Mouse (Mus musculus) splenic B cell, adult 2 months (primary cell): ENCODE measurements around the gene Lpcat1.
A peak's percentile ranks its signal among the peaks of the same experiment; 100 is the strongest.

ENCODE experiments used
- DNase-seq: peaks from one replicate; pipeline ENCODE4 v3.0.0-alpha.2; 2011; ENCODE audit warnings: low read depth, low spot score
- H3K27me3 ChIP-seq: 2 replicates; pipeline ENCODE4 v1.6.1; 2012; ENCODE audit warnings: mild to moderate bottlenecking, low read length, moderate library complexity, mixed read lengths; ENCODE audit not compliant: control insufficient read depth, poor library complexity, insufficient read depth, severe bottlenecking
- H3K36me3 ChIP-seq: 2 replicates; pipeline ENCODE4 v1.6.1; 2012; ENCODE audit warnings: mild to moderate bottlenecking, low read length, moderate library complexity, mixed read lengths; ENCODE audit not compliant: control insufficient read depth, poor library complexity, insufficient read depth, severe bottlenecking

Gene Lpcat1

DNA sequence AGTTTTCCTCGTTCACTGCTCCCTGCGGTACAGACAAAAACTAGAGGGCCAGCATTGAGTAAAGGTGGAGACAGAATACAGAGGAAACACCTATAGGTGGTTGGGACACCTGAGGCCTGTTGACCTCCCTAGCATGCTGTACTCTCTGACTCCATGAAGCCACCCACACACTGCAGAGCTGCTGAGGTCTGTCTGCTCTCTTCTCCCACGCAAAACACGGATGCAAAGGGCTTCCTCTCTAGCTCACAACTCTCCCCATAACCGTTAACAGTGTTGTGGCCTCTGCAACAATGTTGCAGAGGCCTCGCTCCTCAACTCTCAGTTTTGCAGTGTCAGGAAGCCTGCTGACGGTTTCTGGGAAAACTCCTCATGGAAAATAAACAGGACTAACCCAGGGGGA lies 15.5 kb downstream of the Lpcat1 start:
- H3K27me3 ChIP-seq = no peaks in the 10 kb centered on the region
- H3K36me3 ChIP-seq = peaks cover 9% of the 10 kb centered on the region
- DNase-seq = no peak

DNA sequence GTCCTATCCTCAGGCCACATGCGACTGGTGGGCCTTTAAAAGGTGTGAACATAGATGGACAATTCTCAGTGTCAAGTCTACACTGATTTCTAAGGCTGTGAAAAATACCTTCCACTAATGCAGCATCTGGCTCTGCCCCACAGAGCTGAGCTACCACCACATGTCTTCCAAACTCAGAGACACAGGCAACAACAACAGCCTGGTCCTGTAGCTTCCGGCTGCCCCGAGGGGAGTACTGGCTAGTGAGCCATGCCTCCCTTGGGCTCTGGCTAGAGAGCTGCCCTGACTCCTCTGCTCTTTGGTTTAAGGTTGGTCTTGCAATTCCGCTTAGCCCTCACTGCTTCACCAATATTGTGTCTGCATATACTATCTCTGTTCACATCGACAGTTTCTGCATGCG lies 16.3 kb downstream of the Lpcat1 start:
- DNase-seq = no peak
- Histone ChIP-seq H3K36me3 (peaks cover 9% of the 10 kb centered on the region), H3K27me3 (no peaks in the 10 kb centered on the region)

DNA sequence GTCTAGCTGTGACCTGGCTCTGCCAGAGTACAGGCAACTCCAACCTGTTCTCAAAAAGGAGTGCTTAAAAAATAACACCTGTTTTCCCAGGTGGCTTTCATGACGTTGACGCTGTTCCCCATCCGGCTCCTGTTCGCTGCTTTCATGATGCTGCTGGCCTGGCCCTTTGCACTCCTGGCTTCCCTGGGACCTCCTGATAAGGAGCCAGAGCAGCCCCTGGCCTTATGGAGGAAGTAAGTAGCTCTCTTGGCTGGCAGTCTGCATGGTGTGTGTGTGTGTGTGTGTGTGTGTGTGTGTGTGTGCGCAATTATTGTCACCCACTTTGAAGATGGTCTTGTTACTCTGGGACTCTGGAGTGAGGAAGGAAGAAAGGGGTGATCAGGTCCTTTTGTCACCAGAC lies 17.2 kb downstream of the Lpcat1 start:
- no peaks in the 10 kb centered on the region for H3K27me3 ChIP-seq
- H3K36me3 ChIP-seq = peaks cover 10% of the 10 kb centered on the region
- DNase-seq = no peak

DNA sequence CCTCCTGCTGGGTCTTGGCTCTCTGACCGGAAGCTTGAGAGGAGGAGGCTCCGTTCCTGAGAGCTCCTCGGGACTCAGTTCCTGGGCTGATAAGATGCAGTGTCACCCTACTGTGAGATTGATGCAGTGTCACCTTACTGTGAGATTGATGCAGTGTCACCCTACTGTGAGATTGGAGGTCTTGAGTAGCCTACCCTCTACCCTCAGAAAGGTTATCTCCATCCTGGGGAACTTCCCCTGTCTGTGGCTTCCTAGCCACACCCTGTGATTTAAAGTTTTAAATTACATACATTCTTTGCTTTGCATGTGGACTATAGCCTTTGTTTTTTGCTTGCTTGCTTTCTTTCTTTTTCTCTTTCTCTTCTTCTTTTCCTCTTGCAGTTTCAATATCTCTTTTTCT lies 21.1 kb downstream of the Lpcat1 start:
- DNase-seq = peak; percentile 28
- H3K36me3 ChIP-seq = peaks cover 11% of the 10 kb centered on the region
- H3K27me3 ChIP-seq = no peaks in the 10 kb centered on the region

DNA sequence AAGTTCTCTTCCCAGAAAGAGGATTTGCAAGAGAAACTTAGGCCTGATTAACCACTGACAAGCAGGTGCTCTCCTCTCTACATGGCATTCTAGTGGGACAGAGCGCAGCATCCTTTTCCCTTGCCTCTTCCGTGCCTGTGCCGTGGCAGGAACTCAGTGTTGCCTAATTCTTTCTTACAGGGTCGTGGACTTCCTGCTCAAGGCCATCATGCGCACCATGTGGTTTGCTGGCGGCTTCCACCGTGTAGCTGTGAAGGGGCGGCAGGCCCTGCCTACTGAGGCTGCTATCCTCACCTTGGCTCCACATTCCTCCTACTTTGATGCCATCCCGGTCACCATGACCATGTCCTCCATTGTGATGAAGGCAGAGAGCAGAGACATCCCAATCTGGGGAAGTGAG lies 21.7 kb downstream of the Lpcat1 start:
- Histone ChIP-seq H3K27me3 (no peaks in the 10 kb centered on the region), H3K36me3 (peaks cover 12% of the 10 kb centered on the region)
- peak; percentile 29 for DNase-seq

DNA sequence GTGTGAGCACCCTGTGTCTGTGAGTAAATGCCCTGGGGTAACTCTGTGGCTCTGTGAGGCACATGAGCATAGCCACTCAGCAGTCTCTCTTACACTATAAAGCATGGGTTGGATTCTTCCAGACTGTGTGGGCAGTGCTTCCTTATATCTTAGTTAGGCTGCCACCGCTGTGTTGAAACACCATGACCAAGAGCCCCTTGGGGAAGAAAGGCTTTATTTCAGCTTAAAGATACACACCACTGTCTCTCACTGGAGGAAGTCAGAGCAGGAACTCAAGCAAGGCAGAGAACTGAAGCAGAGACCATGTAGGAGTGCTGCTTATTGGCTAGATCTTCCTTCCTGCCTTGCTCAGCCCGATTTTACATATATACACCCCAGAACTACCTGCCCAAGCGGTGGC lies 23.0 kb downstream of the Lpcat1 start:
- H3K27me3 ChIP-seq = no peaks in the 10 kb centered on the region
- H3K36me3 ChIP-seq = peaks cover 12% of the 10 kb centered on the region
- DNase-seq = peak; percentile 78

DNA sequence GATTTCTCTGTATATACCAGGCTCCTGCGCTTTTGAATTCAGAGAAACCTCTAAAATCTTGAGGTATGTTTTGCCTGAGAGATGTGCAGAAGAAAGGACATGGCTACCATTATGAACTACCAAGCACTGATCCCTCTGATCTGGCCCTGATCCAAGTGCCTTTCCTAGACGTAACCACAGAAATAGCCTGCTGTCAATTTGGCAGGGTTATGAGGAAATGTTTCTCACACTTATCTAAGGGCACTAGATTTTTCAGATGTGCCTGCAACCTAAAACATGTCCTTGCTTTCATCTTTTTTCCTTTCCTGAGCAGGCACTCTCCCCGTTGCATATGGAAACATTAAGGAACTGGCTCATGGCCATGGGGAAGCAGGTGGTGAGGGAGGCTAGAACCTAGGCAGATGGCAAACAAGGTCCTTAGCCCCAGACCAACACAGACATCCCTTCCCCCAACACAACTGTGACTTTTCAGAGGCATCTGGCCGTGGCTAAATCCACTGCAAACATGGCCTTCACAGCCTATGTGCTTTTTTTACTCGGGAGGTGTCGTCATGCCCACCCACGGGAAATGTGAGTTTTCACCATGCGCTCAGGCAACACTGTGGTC lies 23.7 kb downstream of the Lpcat1 start:
- peaks cover 11% of the 10 kb centered on the region for H3K36me3 ChIP-seq
- no peak for DNase-seq
- H3K27me3 ChIP-seq = no peaks in the 10 kb centered on the region

DNA sequence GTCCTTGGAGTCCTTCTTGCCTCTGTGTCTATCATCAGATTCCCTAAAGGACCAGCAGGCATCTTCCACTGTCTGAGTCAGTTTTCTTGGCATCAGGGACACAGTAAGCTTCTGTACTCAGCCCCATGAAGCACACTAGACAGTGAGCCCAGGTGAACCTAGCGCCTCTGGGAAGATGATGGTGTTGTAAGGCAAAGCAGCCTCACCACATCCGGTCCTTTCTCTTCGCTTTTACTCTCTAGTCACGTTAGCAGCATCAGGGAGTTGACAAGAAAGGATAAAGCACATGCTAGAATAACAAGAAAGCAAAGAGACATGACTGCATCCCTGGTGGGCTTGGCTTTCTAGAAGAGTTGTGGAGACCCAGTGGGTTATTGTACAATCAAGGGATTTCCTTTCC lies 26.2 kb downstream of the Lpcat1 start:
- DNase-seq = no peak
- H3K36me3 ChIP-seq = peaks cover 11% of the 10 kb centered on the region

DNA sequence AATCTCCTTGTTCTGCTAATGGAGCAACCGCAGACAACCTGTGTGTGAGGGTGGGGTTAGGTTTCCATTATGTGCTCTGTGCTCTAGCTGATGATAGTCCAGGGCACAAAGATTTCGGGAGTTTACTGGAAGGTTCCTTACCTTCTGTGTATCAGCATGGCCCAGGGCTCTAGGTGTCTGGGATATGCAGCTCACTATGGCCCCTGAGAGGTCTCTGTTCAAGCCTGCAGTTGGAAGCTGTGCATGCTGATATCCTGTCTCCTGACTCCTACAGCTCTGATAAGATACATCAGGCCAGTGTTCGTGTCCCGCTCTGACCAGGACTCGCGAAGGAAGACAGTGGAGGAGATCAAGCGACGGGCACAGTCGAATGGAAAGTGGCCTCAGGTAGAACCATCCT lies 27.5 kb downstream of the Lpcat1 start:
- Histone ChIP-seq H3K36me3 (peaks cover 10% of the 10 kb centered on the region), H3K27me3 (no peaks in the 10 kb centered on the region)
- no peak for DNase-seq

More for the DNA sequence above, 26.2 kb downstream of the Lpcat1 start:
- H3K27me3 ChIP-seq = no peaks in the 10 kb centered on the region

DNA sequence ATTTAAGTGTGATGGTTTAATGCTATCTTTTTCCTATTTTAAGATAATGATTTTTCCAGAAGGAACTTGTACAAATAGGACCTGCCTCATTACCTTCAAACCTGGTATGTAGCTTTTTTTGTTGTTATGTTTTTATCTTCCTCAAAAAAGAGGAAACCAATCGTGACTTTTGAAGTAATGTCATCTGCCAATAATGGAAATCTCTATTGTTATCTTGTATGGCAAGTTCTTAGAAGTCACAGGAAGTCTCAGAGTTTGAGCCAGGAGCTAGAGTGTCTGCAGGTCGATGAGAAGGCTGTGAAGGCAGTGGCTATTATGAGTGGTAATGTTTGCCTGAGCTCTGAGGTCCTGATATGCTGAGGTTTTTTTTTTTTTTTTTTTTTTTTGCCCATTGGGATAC lies 29.1 kb downstream of the Lpcat1 start:
- Histone ChIP-seq H3K36me3 (peaks cover 10% of the 10 kb centered on the region), H3K27me3 (no peaks in the 10 kb centered on the region)
- DNase-seq = no peak

DNA sequence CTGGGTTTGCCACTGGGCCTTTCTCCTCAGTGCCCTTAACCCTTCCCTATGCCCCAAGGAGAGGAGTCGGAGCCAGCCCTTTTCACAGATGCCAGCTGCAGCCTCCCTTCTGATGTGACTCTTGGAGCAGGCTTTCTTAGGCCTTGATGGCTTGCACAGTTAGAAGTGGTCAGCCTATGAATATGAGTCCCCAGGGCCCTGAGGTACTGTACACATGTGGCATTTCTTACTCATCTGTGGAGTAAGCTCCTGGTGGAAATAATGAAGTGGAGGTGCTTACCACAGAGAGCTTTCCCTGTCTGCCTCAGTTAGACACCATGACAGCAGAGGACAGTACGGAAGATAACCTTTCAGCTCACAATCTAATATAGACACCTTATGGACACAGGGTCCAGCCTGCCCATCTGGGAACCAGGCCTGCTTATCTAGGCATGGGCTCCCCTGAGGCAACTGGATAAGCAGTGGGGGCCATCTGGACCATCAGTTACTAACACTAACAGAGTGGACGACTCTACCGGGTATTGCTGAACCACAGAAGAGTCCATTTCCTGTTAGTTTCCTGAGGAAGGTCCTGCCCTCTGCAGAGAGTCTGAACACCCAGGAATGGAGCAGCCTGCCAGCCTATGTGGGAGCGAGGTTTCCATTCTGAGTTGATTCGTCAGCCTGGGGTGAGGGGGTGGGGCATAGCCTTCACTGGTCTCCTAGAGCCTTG lies 33.1 kb downstream of the Lpcat1 start:
- Histone ChIP-seq H3K36me3 (peaks cover 12% of the 10 kb centered on the region), H3K27me3 (no peaks in the 10 kb centered on the region)
- no peak for DNase-seq

DNA sequence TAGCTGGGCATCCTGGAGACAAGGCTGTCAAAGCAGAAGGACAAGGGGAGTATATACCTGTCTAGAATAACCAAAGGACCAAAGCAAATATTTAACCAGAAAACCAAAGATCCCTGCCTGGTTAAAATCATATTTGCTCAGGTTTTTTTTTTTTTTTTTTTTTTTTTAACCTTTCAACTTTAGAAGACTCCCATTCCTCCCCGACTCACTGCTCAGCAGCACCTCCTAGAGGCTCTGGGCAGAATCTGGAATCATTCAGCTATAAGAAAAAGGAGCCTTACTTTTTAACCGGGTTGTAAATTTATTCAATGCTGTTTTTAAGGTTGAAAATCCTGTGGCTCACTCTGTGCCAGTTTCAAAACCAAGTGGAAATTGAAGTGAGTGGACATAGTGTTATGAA lies 35.7 kb downstream of the Lpcat1 start:
- H3K27me3 ChIP-seq = no peaks in the 10 kb centered on the region
- DNase-seq = peak; percentile 67

DNA sequence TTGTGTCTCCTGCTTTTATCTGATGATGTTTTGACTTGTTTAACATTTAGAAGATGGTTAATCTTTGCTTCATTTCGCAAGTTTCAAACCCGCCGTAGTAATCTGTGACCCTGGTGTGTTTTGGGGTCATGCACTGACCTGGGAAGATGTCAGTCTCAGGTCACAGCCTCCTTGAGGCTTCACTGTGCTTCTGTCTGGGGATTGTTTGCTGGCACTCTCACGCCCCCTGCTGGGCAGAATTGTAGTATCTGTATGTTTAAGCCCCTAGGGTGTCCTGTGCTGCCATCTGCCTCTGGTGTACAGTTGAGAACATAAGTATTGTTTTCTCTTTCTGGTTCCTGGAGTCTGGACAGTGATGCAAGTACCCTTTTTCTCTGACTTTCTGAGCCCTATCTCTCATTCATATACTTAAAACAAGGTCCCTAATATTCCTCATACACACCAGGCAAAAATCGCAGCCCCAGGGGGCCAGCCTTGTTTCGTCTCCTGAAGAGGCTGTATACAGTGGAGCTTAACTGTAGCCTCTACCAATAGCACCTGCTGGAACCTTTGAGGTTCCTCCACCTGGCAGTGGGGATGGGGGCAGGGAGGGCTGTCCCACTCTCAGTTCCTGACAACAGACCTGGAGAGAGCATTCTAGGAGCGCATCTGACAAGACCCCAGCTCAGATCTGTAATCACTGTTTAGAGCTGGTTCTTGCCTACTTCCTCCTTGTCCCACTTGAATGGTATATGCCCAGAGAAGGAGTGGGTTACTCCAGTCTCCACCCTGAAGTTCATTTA lies 38.9 kb downstream of the Lpcat1 start:
- no peaks in the 10 kb centered on the region; the same call in 1 of the 2 replicates for H3K27me3 ChIP-seq
- peak; percentile 90 for DNase-seq
- H3K36me3 ChIP-seq = peaks cover 6% of the 10 kb centered on the region

More for the DNA sequence above, 35.7 kb downstream of the Lpcat1 start:
- H3K36me3 ChIP-seq = peaks cover 8% of the 10 kb centered on the region

DNA sequence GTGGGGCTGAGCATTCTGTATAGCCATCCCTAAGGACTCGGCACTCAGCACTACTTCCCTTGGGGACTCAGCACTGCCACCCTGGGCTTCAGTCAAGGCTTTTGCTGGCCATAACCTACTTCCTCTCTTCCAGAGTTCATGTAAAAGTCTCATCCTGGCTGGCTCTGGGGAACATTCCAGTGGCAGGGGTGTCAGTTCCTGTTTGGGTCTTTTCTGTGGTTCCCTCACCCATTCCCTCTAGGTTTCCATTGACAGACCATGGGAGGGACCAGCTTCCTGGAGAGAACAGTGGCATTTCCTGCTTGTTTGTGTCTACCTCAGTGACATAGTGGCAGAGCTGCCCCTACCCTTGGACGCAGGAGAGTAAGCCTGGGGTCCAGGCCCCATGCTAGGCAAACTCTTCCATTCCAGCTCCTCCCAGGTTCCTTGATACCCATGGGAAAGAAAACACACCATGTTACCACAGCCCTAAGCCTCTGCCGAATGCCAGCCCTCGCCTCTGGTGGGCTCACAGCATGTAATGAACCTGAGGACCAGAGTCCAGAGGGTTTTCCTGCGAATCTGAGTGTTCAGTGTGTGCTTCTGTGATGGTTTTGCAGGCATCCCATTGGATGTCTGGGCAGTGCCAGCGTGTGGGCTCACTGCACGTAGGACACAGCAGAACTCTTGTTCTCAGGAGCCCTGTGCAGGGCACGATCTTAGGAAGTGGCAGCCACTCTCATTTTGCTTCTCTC lies 42.0 kb downstream of the Lpcat1 start:
- H3K27me3 ChIP-seq = no peaks in the 10 kb centered on the region; the same call in 1 of the 2 replicates
- H3K36me3 ChIP-seq = peaks cover 4% of the 10 kb centered on the region
- DNase-seq = no peak
